9 mouse cellular contexts compared by ENCODE assay signal in the genomic region with DNA sequence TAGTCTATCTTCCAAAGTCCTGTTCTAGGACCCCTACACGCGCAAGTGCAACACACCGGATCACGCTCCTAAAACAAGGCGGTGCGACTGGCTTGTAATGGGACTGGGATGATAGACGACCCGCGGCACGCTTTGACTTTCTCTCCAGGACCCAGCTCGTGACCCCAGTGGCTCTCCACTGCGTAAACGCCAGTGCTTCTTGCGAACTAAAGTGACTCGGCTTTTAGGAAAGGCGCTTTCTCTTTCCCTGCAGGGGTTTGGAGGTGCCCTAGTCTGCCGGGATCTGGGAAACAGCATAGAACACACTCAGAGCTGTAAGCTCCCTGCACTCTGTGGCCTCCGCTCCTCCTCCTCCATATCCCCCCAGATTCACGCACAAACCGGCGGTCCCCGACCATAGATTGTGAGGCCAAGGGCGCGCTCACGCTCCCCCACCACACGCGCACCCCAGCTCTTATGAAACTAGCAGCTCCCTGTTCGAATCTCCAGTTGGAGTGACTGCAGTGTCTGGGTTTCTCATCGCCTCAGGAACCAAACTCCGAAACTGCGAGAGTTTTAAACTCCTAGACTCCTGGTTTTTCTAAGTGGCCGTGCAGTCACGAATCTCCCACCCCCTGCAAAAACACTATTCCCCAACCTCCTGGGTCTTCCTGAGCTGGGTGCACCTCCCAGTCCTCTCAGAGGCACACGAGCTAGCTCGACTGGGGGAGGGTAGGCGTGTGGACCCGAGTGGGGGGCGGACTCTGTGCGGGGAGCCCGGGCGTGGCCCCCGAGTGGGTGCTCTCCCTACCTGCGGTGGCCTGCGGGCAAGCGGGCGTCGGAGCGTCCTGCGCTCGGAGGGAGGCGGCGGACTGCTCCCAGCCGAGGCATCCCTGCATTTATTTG. TPM values are rescaled to one million over a fixed set of nuclear protein-coding genes. Genes with fewer than 3 reads are reported as not detected.
A peak's percentile ranks its signal among the peaks of the same experiment; 100 is the strongest.
DNase-seq lines count a peak whose midpoint lies in the region; ATAC-seq and TF ChIP-seq lines count a peak whose summit lies in the region.
"Had no signal": no experiment of that assay in that cellular context is flagged by ENCODE, and none has a peak within 500 bp of the region (broad histone marks: within the 10 kb centered on the region; RNA-seq: fewer than 3 reads in every experiment).

No protein-coding gene starts in this region.

- H3K4me1 ChIP-seq in kidney, embryonic 14.5 days (ENCODE audit: control insufficient read depth, insufficient read depth, low read length) = no peaks in the 10 kb centered on the region
- H3K4me1 ChIP-seq in heart, postnatal 0 days (ENCODE audit: control insufficient read depth, insufficient read depth) = no peaks in the 10 kb centered on the region
- H3K4me1 ChIP-seq in liver, embryonic 15.5 days (replicated peaks) = no peaks in the 10 kb centered on the region; the same call in 1 of the 2 replicates
- H3K4me1 ChIP-seq in neural tube, embryonic 14.5 days (ENCODE audit: control insufficient read depth, insufficient read depth, low read length) = no peaks in the 10 kb centered on the region

- no peak overlapping the region for H3K4me3 ChIP-seq in kidney, embryonic 14.5 days (ENCODE audit: low read length)
- H3K4me3 ChIP-seq in heart, postnatal 0 days (ENCODE audit: low read depth, low read length) = peak overlapping the region; percentile 12; the same call in 1 of the 2 replicates
- peak overlapping the region; percentile 50 for H3K4me3 ChIP-seq in liver, embryonic 15.5 days (replicated peaks)
- H3K4me3 ChIP-seq in neural tube, embryonic 14.5 days (ENCODE audit: low read depth, low read length) = no peak overlapping the region

- no peak overlapping the region for H3K4me2 ChIP-seq in kidney, embryonic 14.5 days (replicated peaks; ENCODE audit: low read depth, low read length)
- H3K4me2 ChIP-seq in heart, postnatal 0 days (ENCODE audit: low read depth, low read length) = no peak overlapping the region
- peak overlapping the region; percentile 46 for H3K4me2 ChIP-seq in liver, embryonic 15.5 days
- H3K4me2 ChIP-seq in neural tube, embryonic 14.5 days (ENCODE audit: low read depth, low read length) = no peak overlapping the region

- no peak for TF ChIP-seq EP300 in heart, postnatal 0 days (IDR thresholded peaks at IDR 0.05; ENCODE audit: low read depth)

- TF ChIP-seq CTCF in heart, postnatal 0 days (IDR thresholded peaks at IDR 0.05; ENCODE audit: low read depth) = no peak

- H3K36me3 ChIP-seq in kidney, embryonic 14.5 days (ENCODE audit: control insufficient read depth, insufficient read depth, low read length) = no peaks in the 10 kb centered on the region
- H3K36me3 ChIP-seq in heart, postnatal 0 days (replicated peaks; ENCODE audit: control insufficient read depth, insufficient read depth, low read length) = no peaks in the 10 kb centered on the region
- no peaks in the 10 kb centered on the region for H3K36me3 ChIP-seq in liver, embryonic 15.5 days (replicated peaks)
- no peaks in the 10 kb centered on the region for H3K36me3 ChIP-seq in neural tube, embryonic 14.5 days (ENCODE audit: control insufficient read depth, insufficient read depth, low read length)

- H3K27me3 ChIP-seq in kidney, embryonic 14.5 days (ENCODE audit: control insufficient read depth, insufficient read depth, low read length) = peaks cover 99% of the 10 kb centered on the region
- peaks cover 100% of the 10 kb centered on the region for H3K27me3 ChIP-seq in heart, postnatal 0 days (ENCODE audit: control insufficient read depth, insufficient read depth, low read length)
- H3K27me3 ChIP-seq in liver, embryonic 15.5 days = peaks cover 100% of the 10 kb centered on the region
- H3K27me3 ChIP-seq in neural tube, embryonic 14.5 days (ENCODE audit: control insufficient read depth, insufficient read depth, low read length) = peaks cover 78% of the 10 kb centered on the region

- H3K9me3 ChIP-seq in kidney, embryonic 14.5 days (ENCODE audit: control insufficient read depth, low read length) = no peaks in the 10 kb centered on the region
- H3K9me3 ChIP-seq in heart, postnatal 0 days (replicated peaks; ENCODE audit: control insufficient read depth, low read length) = no peaks in the 10 kb centered on the region
- no peaks in the 10 kb centered on the region for H3K9me3 ChIP-seq in liver, embryonic 15.5 days (replicated peaks)
- H3K9me3 ChIP-seq in neural tube, embryonic 14.5 days (ENCODE audit: control insufficient read depth, low read length) = no peaks in the 10 kb centered on the region

- no peak overlapping the region for H3K27ac ChIP-seq in kidney, embryonic 14.5 days (ENCODE audit: low read depth, low read length)
- H3K27ac ChIP-seq in heart, postnatal 0 days (ENCODE audit: low read depth) = no peak overlapping the region
- no peak overlapping the region for H3K27ac ChIP-seq in liver, embryonic 15.5 days (replicated peaks)
- H3K27ac ChIP-seq in neural tube, embryonic 14.5 days (ENCODE audit: low read depth, low read length) = no peak overlapping the region

- no peak for ATAC-seq in kidney, embryonic 14.5 days (ENCODE audit: low FRiP score, low TSS enrichment)
- ATAC-seq in heart, postnatal 0 days (ENCODE audit: insufficient read depth, low read depth) = no peak
- no peak for ATAC-seq in liver, embryonic 15.5 days (ENCODE audit: insufficient read depth)
- no peak for ATAC-seq in neural tube, embryonic 14.5 days (ENCODE audit: low read depth)

- H3K9ac ChIP-seq in kidney, embryonic 14.5 days (ENCODE audit: low read depth, low read length) = no peak overlapping the region
- H3K9ac ChIP-seq in heart, postnatal 0 days (replicated peaks; ENCODE audit: low read depth, low read length) = no peak overlapping the region
- no peak overlapping the region for H3K9ac ChIP-seq in liver, embryonic 15.5 days
- 0 out of 2 replicates have a peak overlapping the region, but pooled peaks have one; percentile 11 for H3K9ac ChIP-seq in neural tube, embryonic 14.5 days (replicated peaks; ENCODE audit: low read depth, low read length)

- DNase-seq in kidney, adult 18-20 months = peak; percentile 28
- no peak for DNase-seq in heart, postnatal 0 days (ENCODE audit: low spot score)
- DNase-seq in frontal cortex, adult 2 months (ENCODE audit: extremely low spot score in 1 of 2, low spot score in 1 of 2) = no peak
- DNase-seq in gastrocnemius, postnatal 25 days = no peak
- DNase-seq in testis, postnatal 10 days (ENCODE audit: low spot score) = no peak

- under 1% methylated on average over 53 of the region's 53 CpGs for WGBS in kidney, embryonic 14.5 days
- 3% methylated on average over 53 of the region's 53 CpGs for WGBS in heart, postnatal 0 days
- 2% methylated on average over 53 of the region's 53 CpGs for WGBS in liver, embryonic 15.5 days (ENCODE audit: insufficient replicate concordance)
- WGBS in neural tube, embryonic 14.5 days = under 1% methylated on average over 53 of the region's 53 CpGs

RNA-seq across cellular contexts. Expression of a gene that starts 7.2 kb away (rescaled TPM):
- 0.16 TPM in 1 of 2 replicates, not detected in the other for polyA plus RNA-seq in kidney, embryonic 14.5 days (2014; fragmentation: Nextera tagmentation; extraction: Ambion mirVana)
- not detected in 2 replicates for total RNA-seq in heart, postnatal 0 days (2014; rRNA removed; ENCODE audit: low replicate concordance)
- not detected in 2 replicates for polyA plus RNA-seq in heart, postnatal 0 days (2015; fragmentation: Nextera tagmentation; extraction: Ambion mirVana)
- polyA plus RNA-seq in liver, embryonic 15.5 days (2015; fragmentation: Nextera tagmentation; extraction: Ambion mirVana) = 3.9 and 4.3 TPM in 2 replicates
- polyA plus RNA-seq in neural tube, embryonic 14.5 days (2014; fragmentation: Nextera tagmentation; extraction: Ambion mirVana) = 2.2 and 2.4 TPM in 2 replicates
- not detected in 2 replicates for polyA plus RNA-seq in frontal cortex, adult 2 months (2012; rRNA removed)
- not detected for total RNA-seq in gastrocnemius, postnatal 25 days (2021)
- total RNA-seq: MEL had no signal

Comparison
In these comparisons a context has a peak if more than half of its experiments do, and no peak if none do; other contexts are left out.
1. H3K4me3 ChIP-seq: peak in heart, postnatal 0 days (single experiment) and liver, embryonic 15.5 days (single experiment); none in kidney, embryonic 14.5 days (single experiment) and neural tube, embryonic 14.5 days (single experiment).